Mouse (Mus musculus): ENCODE results near the gene Commd1. TPM values are rescaled to one million over a fixed set of nuclear protein-coding genes. Genes with fewer than 3 reads are reported as not detected.

The Commd1 gene
- total RNA-seq, 2 experiments from 2014 or later = 110 to 113 TPM

- DNase-seq (ENCODE audit: low spot score in 2 of 2) = peak; percentile 80 to 81
These were observed 8.4 kb upstream of the Commd1 start, which contains the start of gene Cct4 for GRCm38 (mm10) chr11:22990393-22991126. Gene Cct4, plus strand, starts transcription at chr11:22990519.

- no peak for DNase-seq (ENCODE audit: low spot score in 2 of 2)
These were observed 7.6 kb upstream of the Commd1 start for GRCm38 (mm10) chr11:22989786-22990185.

GRCm38 (mm10) chr11:22987357-22987756 is 5.2 kb upstream of the Commd1 start:
- DNase-seq (ENCODE audit: low spot score in 2 of 2) = no peak

GRCm38 (mm10) chr11:22985510-22985909 is 3.3 kb upstream of the Commd1 start:
- no peak for DNase-seq (ENCODE audit: low spot score in 2 of 2)

- DNase-seq (ENCODE audit: low spot score in 2 of 2) = no peak
These were observed 664 bp upstream of the Commd1 start for GRCm38 (mm10) chr11:22982846-22983245.

- no peak for DNase-seq (ENCODE audit: low spot score in 2 of 2)
These were observed 635 bp downstream of the Commd1 start for GRCm38 (mm10) chr11:22981543-22981950.

- DNase-seq (ENCODE audit: low spot score in 2 of 2) = no peak
These were observed 1.1 kb downstream of the Commd1 start for GRCm38 (mm10) chr11:22981041-22981440.

GRCm38 (mm10) chr11:22979221-22979620 is 3.0 kb downstream of the Commd1 start:
- DNase-seq (ENCODE audit: low spot score in 2 of 2) = no peak

- no peak for DNase-seq (ENCODE audit: low spot score in 2 of 2)
These were observed 3.5 kb downstream of the Commd1 start for GRCm38 (mm10) chr11:22978711-22979110.

- no peak for DNase-seq (ENCODE audit: low spot score in 2 of 2)
These were observed 4.0 kb downstream of the Commd1 start for GRCm38 (mm10) chr11:22978215-22978614.

GRCm38 (mm10) chr11:22973599-22973998 is 8.6 kb downstream of the Commd1 start:
- no peak for DNase-seq (ENCODE audit: low spot score in 2 of 2)

- peak; percentile 32 to 64 for DNase-seq (ENCODE audit: low spot score in 2 of 2)
These were observed 9.2 kb downstream of the Commd1 start for GRCm38 (mm10) chr11:22972746-22973526.

- no peak for DNase-seq (ENCODE audit: low spot score in 2 of 2)
These were observed 10.1 kb downstream of the Commd1 start, which contains the start of gene Zrsr1 for GRCm38 (mm10) chr11:22971835-22972709. Gene Zrsr1, plus strand, starts transcription at chr11:22972005.

- no peak for DNase-seq (ENCODE audit: low spot score in 2 of 2)
These were observed 11.6 kb downstream of the Commd1 start for GRCm38 (mm10) chr11:22970546-22970945.

- DNase-seq (ENCODE audit: low spot score in 2 of 2) = no peak
These were observed 12.7 kb downstream of the Commd1 start for GRCm38 (mm10) chr11:22969486-22969885.

GRCm38 (mm10) chr11:22965503-22965902 is 16.7 kb downstream of the Commd1 start:
- DNase-seq (ENCODE audit: low spot score in 2 of 2) = no peak

GRCm38 (mm10) chr11:22964401-22964800 is 17.8 kb downstream of the Commd1 start:
- DNase-seq (ENCODE audit: low spot score in 2 of 2) = no peak

GRCm38 (mm10) chr11:22962101-22962500 is 20.1 kb downstream of the Commd1 start:
- no peak for DNase-seq (ENCODE audit: low spot score in 2 of 2)

GRCm38 (mm10) chr11:22957791-22958374 is 24.3 kb downstream of the Commd1 start:
- no peak for DNase-seq (ENCODE audit: low spot score in 2 of 2)

GRCm38 (mm10) chr11:22956830-22957229 is 25.4 kb downstream of the Commd1 start:
- DNase-seq (ENCODE audit: low spot score in 2 of 2) = peak; percentile 48 to 71

- DNase-seq (ENCODE audit: low spot score in 2 of 2) = no peak
These were observed 25.8 kb downstream of the Commd1 start for GRCm38 (mm10) chr11:22956346-22956745.

Data from adrenal gland, postnatal 4 days (tissue).